Mouse (Mus musculus) heart, embryonic 11.5 days (tissue): ENCODE data around the gene Arid1b. TPM values are rescaled to one million over a fixed set of nuclear protein-coding genes. Genes with fewer than 3 reads are reported as not detected.

Source experiments
- ATAC-seq: fragments of 200-750 bp; cut with Nextera tagmentation; replicated peaks from 2 replicates; pipeline ENCODE4 v1.8.0; 2017; ENCODE audit warnings: moderate library complexity; ENCODE audit not compliant: insufficient number of reproducible peaks, low FRiP score, low TSS enrichment
- H3K27ac ChIP-seq: fragments of 300-500 bp; sonication (generic); 2 replicates; pipeline ENCODE4 v1.5.1; 2014; ENCODE audit warnings: mild to moderate bottlenecking, low read depth, low read length
- H3K27me3 ChIP-seq: fragments of 300-500 bp; sonication (generic); 2 replicates; pipeline ENCODE4 v1.6.1; 2014; ENCODE audit warnings: mild to moderate bottlenecking, low read length, mixed read lengths; ENCODE audit not compliant: control insufficient read depth, insufficient read depth
- H3K36me3 ChIP-seq: fragments of 300-500 bp; sonication (generic); 2 replicates; pipeline ENCODE4 v1.6.1; 2014; ENCODE audit warnings: mild to moderate bottlenecking, low read length, moderate library complexity, mixed read lengths; ENCODE audit not compliant: control insufficient read depth, insufficient read depth
- H3K4me1 ChIP-seq: fragments of 300-500 bp; sonication (generic); 2 replicates; pipeline ENCODE4 v1.6.1; 2014; ENCODE audit warnings: low read length; ENCODE audit not compliant: control insufficient read depth, insufficient read depth
- H3K4me2 ChIP-seq: fragments of 300-500 bp; sonication (generic); 2 replicates; pipeline ENCODE4 v1.6.1; 2014; ENCODE audit warnings: mild to moderate bottlenecking, moderate library complexity
- H3K4me3 ChIP-seq: fragments of 300-500 bp; sonication (generic); 2 replicates; pipeline ENCODE4 v1.5.1; 2014; ENCODE audit warnings: low read depth, low read length
- H3K9ac ChIP-seq: fragments of 300-500 bp; sonication (generic); 2 replicates; pipeline ENCODE4 v1.6.1; 2014; ENCODE audit warnings: mild to moderate bottlenecking, low read depth, low read length, moderate library complexity
- H3K9me3 ChIP-seq: fragments of 300-500 bp; sonication (generic); replicated peaks from 2 replicates; pipeline ENCODE4 v1.6.1; 2016; ENCODE audit warnings: low read length; ENCODE audit not compliant: control insufficient read depth
- WGBS: fragments of 180-500 bp; shearing (Covaris S2); extraction: QIAGEN DNeasy Blood & Tissue Kit; methylation state at CpG from one replicate; pipeline ENCODE4 v1.1.7; 2014; ENCODE audit not compliant: insufficient replicate concordance; 5-methylcytosine and 5-hydroxymethylcytosine counted together
- polyA plus RNA-seq: library from polyadenylated mRNA; unstranded; fragments of >200 nt; fragmentation: Nextera tagmentation; extraction: Ambion mirVana; gene quantifications from 2 replicates; pipeline ENCODE4 v1.2.1, GENCODE M21; 2014

Gene Arid1b
- polyA plus RNA-seq, 1 experiment from 2014 or later, result 8.2 TPM

DNA sequence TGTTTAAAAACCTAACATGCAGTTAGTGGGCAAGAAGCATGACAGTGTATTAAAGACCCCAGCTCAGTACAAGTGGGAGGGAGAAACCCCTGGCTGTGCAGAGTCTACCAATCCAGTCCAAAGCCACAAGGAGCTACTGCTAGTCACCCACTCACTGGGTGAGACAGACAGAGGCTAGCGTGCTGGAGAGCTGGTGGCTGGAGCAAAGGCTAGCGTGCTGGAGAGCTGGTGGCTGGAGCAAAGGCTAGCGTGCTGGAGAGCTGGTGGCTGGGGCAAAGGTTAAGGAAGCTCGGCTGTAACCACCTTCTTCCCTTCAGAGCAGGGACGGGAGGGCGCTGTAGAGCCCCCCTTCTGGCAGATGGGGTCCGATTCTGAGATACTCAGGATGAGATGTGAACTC, 320.6 kb downstream of the Arid1b start:
- H3K4me2 ChIP-seq, result no peak overlapping the region
- H3K27ac ChIP-seq, result no peak overlapping the region
- no peak for ATAC-seq
- peaks cover 3% of the 10 kb centered on the region for H3K36me3 ChIP-seq
- H3K4me3 ChIP-seq, result no peak overlapping the region
- peaks cover 6% of the 10 kb centered on the region; the same call in 1 of the 2 replicates for H3K4me1 ChIP-seq
- H3K9ac ChIP-seq, result no peak overlapping the region
- WGBS, result 64% methylated on average over 7 of the region's 7 CpGs
- H3K9me3 ChIP-seq, result no peaks in the 10 kb centered on the region
- H3K27me3 ChIP-seq, result no peaks in the 10 kb centered on the region

DNA sequence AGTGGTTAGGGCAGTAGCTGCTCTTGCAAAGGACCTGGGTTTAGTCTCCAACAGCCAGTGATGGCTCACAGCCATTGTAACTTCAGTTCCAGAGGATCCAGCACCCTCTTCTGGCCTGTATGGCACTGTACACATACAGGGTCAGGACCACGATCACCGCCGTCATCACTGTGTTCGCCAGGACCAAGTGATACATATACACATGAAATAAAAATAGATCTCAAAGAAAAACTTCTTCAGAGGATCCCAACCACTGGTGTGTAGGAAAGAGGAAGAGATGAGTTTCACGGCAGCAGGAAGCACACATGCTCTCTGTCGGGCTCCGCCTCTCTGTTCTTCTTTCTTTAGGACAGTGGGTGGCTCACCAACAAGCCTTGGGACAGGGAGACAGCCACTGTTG, 322.4 kb downstream of the Arid1b start:
- H3K9me3 ChIP-seq, result no peaks in the 10 kb centered on the region
- WGBS, result 84% methylated on average over 7 of the region's 7 CpGs
- ATAC-seq, result no peak
- no peaks in the 10 kb centered on the region for H3K27me3 ChIP-seq
- H3K4me3 ChIP-seq, result no peak overlapping the region
- no peak overlapping the region for H3K9ac ChIP-seq
- peaks cover 3% of the 10 kb centered on the region for H3K36me3 ChIP-seq
- peaks cover 5% of the 10 kb centered on the region; the same call in 1 of the 2 replicates for H3K4me1 ChIP-seq
- no peak overlapping the region for H3K27ac ChIP-seq
- no peak overlapping the region for H3K4me2 ChIP-seq

- Histone ChIP-seq H3K4me2 (no peak overlapping the region), H3K9me3 (no peaks in the 10 kb centered on the region), H3K27me3 (no peaks in the 10 kb centered on the region), H3K4me1 (peaks cover 29% of the 10 kb centered on the region), H3K4me3 (no peak overlapping the region), H3K36me3 (peaks cover 4% of the 10 kb centered on the region; the same call in 1 of the 2 replicates), H3K9ac (no peak overlapping the region), H3K27ac (0 out of 2 replicates have a peak overlapping the region, but pooled peaks have one; percentile 15)
- no peak; the same call in 1 of the 2 replicates for ATAC-seq
- 60% methylated on average over 8 of the region's 8 CpGs for WGBS
Measured at GRCm38 (mm10) chr17:5321589-5322225, 327.6 kb downstream of the Arid1b start.

DNA sequence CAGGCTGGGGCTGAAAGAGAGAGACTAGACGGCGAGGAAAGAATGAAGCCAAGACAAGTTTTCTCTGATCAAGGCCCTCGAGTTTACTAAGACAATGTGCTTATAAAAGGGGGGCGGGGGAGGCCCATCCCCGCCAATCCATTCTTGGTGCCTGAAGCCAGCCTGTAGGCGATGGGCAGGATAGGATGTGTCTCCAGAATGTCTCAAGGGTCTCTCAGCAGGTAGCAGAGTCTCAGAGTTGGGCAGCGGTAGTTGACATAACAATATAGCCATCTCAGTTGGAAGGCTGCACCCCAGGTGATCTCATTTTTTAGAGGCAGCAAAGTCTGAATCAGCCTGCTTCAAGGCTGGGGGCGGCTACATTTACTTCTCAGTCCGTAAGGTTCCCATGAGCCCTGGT, 328.5 kb downstream of the Arid1b start:
- peaks cover 4% of the 10 kb centered on the region; the same call in 1 of the 2 replicates for H3K36me3 ChIP-seq
- H3K27me3 ChIP-seq, result no peaks in the 10 kb centered on the region
- H3K4me1 ChIP-seq, result peaks cover 29% of the 10 kb centered on the region
- H3K4me2 ChIP-seq, result no peak overlapping the region
- no peak overlapping the region for H3K4me3 ChIP-seq
- no peak overlapping the region for H3K9ac ChIP-seq
- no peak for ATAC-seq
- WGBS, result 77% methylated on average over 9 of the region's 9 CpGs
- H3K27ac ChIP-seq, result no peak overlapping the region
- H3K9me3 ChIP-seq, result no peaks in the 10 kb centered on the region

- ATAC-seq, result no peak
- H3K4me2 ChIP-seq, result no peak overlapping the region
- H3K4me1 ChIP-seq, result peaks cover 32% of the 10 kb centered on the region
- H3K27ac ChIP-seq, result peak overlapping the region; percentile 77
- H3K9ac ChIP-seq, result no peak overlapping the region
- H3K4me3 ChIP-seq, result no peak overlapping the region
- H3K27me3 ChIP-seq, result no peaks in the 10 kb centered on the region
- peaks cover 12% of the 10 kb centered on the region for H3K36me3 ChIP-seq
- WGBS, result 30% methylated on average over 1 of the region's 1 CpGs
- H3K9me3 ChIP-seq, result no peaks in the 10 kb centered on the region
Measured at GRCm38 (mm10) chr17:5323746-5324145, 329.6 kb downstream of the Arid1b start.

DNA sequence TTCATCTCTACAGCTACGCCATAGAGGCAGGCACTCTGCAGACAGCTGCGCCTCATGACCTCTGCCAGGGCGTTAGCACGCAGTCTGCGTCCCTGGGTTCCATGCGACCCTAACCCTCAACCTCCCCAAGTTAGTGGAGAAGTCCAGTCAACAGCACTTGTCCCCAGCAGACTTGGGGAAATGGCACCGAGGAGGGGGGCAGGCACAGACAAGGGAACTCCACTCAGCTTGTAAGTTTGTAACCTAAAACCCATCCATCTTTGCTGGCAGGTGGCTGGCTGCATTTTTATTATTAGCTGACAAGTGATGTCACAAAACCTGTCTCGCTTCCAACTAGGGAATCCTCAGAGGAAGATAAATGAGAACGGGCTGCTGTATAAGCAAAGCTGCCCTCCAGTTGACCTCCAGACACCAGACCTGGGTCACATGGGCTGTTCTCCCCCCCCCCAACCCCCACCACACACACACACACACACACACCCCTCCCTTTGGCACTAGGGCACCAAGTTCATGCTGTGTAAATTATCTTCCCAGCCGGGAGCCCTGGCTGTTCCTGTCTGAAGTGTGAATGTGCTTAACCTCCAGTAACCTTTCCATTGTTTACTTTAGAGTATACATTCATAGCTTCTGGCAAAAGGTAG, 330.2 kb downstream of the Arid1b start:
- 20% methylated on average over 10 of the region's 10 CpGs for WGBS
- ATAC-seq, result peak; percentile 61
- Histone ChIP-seq H3K4me2 (peak overlapping the region; percentile 41; the same call in 1 of the 2 replicates), H3K9ac (no peak overlapping the region), H3K4me3 (no peak overlapping the region), H3K36me3 (peaks cover 12% of the 10 kb centered on the region), H3K27me3 (no peaks in the 10 kb centered on the region), H3K27ac (peak overlapping the region; percentile 77), H3K4me1 (peaks cover 32% of the 10 kb centered on the region), H3K9me3 (no peaks in the 10 kb centered on the region)

DNA sequence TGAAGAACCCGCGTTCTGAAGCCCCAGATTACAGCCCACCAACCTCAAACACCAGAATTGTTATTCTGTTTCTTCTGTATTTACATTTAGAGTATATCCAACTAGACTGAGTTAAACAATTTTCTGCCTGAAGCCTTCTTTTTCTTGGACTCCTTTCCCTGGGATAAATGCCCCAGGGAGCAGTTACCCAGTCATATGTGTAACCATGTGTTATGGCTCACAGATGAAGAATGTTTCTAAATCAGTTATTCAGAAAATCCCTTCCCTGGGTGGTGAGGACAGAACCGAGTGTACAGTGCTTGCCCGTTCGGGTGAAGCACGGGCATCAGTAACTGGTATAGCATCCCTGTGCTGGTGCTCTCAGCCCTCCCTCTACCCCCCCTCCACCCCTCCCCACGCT, 332.6 kb downstream of the Arid1b start:
- Histone ChIP-seq H3K4me1 (peaks cover 25% of the 10 kb centered on the region), H3K27ac (no peak overlapping the region), H3K36me3 (peaks cover 16% of the 10 kb centered on the region)

DNA sequence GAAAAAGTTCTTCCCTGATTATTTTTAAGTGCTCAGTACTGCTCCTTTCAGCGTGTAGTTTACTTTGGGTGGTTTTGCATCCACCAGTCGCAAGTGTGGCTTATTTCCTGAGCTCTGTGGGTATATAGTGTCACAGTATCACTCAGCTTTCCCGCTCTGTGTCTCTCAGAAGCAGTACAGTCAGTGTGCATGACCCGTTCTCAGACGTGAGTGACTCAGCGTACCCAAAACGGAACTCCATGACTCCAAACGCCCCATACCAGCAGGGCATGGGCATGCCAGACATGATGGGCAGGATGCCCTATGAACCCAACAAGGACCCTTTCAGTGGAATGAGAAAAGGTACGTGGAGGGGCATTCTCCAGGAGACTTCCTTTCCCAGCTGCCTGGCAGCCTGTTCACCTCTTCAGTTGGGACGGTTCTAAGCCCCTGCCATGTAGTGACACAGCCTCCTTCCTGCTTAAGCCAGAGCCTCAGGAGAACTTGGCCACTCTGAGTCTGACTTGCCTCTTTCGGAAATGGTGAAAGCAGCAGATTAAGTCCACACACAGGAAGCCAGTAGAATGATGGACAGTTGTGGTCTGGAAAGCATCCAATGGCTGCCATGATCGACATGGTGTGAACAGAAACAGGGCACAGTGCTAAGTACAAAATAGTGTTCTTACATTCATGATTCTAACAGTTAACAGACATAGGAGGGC, 333.5 kb downstream of the Arid1b start:
- ATAC-seq, result no peak

More for the DNA sequence above, 332.6 kb downstream of the Arid1b start:
- Histone ChIP-seq H3K9ac (no peak overlapping the region), H3K4me2 (no peak overlapping the region), H3K27me3 (no peaks in the 10 kb centered on the region), H3K9me3 (no peaks in the 10 kb centered on the region), H3K4me3 (no peak overlapping the region)
- ATAC-seq, result no peak
- 94% methylated on average over 7 of the region's 7 CpGs for WGBS

More for the DNA sequence above, 333.5 kb downstream of the Arid1b start:
- WGBS, result 71% methylated on average over 12 of the region's 12 CpGs
- Histone ChIP-seq H3K36me3 (peaks cover 14% of the 10 kb centered on the region), H3K9me3 (no peaks in the 10 kb centered on the region), H3K4me2 (no peak overlapping the region), H3K27ac (no peak overlapping the region), H3K4me1 (peaks cover 19% of the 10 kb centered on the region), H3K27me3 (no peaks in the 10 kb centered on the region), H3K9ac (no peak overlapping the region), H3K4me3 (no peak overlapping the region)
